ENCODE assay signal across 10 mouse cellular contexts in the genomic region with DNA sequence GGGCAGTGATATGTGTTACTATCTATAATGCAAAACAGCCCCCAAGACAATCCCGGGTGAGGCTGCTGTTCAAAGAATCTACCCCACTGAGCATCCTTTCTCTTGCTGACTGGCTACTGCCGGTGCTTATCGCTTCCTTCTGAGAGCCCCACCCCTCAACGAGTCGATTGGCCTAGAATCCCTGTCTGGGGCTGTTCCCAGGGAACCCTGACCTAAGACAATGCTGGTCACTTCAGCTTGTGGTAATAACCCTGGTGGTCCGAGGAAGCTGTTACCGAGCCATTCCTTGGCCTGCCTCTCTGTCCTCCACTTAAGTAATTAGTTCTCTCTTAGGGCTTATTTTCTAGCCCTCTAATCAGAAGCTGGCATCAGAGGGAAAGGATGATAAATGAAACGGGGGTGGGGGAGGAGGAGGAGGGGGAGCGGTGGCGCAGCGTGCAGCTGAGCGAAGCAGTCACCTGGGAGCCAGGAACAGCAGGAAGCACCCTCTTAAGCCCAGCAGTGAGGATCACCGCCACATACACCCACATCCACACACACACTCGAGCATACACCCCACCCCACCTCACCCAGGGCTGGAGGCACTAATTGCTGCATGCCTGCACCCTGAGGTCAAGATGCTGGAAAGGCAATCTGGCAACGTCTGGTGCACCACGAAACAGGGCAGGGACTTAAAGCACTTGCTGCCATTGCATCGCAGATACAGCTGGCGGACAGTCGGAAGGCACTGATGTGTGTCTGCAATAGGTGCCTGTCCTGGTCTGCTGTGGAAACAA.
A peak's percentile ranks its signal among the peaks of the same experiment; 100 is the strongest.
DNase-seq lines count a peak whose midpoint lies in the region; ATAC-seq and TF ChIP-seq lines count a peak whose summit lies in the region.
"Had no signal": no experiment of that assay in that cellular context is flagged by ENCODE, and none has a peak within 500 bp of the region (broad histone marks: within the 10 kb centered on the region; RNA-seq: fewer than 3 reads in every experiment).

No protein-coding gene starts in this region.

- H3K9ac ChIP-seq in intestine, embryonic 14.5 days (ENCODE audit: low read length), result no peak overlapping the region

- peak overlapping the region; percentile 33 for H3K4me2 ChIP-seq in intestine, embryonic 14.5 days (ENCODE audit: low read length)

- H3K9me3 ChIP-seq in intestine, embryonic 14.5 days (ENCODE audit: control insufficient read depth, low read length), result no peaks in the 10 kb centered on the region

- no peak overlapping the region for H3K27ac ChIP-seq in thymus, adult 2 months (ENCODE audit: control insufficient read depth, insufficient read depth, low read length)
- no peak overlapping the region for H3K27ac ChIP-seq in intestine, embryonic 14.5 days (ENCODE audit: low read depth)
- H3K27ac ChIP-seq: macrophage had no signal

- no peaks in the 10 kb centered on the region for H3K36me3 ChIP-seq in thymus, adult 2 months (ENCODE audit: control insufficient read depth, insufficient read depth, low read length)
- H3K36me3 ChIP-seq in intestine, embryonic 14.5 days (ENCODE audit: control insufficient read depth, insufficient read depth, low read length), result no peaks in the 10 kb centered on the region

- peaks cover 11% of the 10 kb centered on the region for H3K4me1 ChIP-seq in thymus, adult 2 months (replicated peaks; ENCODE audit: control insufficient read depth, insufficient read depth, low read length)
- H3K4me1 ChIP-seq in intestine, embryonic 14.5 days (replicated peaks; ENCODE audit: control insufficient read depth, insufficient read depth, low read length), result no peaks in the 10 kb centered on the region

- no peak for TF ChIP-seq CTCF in thymus, adult 2 months (IDR thresholded peaks at IDR 0.05; ENCODE audit: borderline replicate concordance, control insufficient read depth, extremely low read depth, insufficient read depth, low read length, poor library complexity)

- 29% methylated on average over 14 of the region's 19 CpGs for WGBS in thymus, adult 2 months
- 3% methylated on average over 19 of the region's 19 CpGs for WGBS in intestine, embryonic 14.5 days

- no peak for ATAC-seq in intestine, embryonic 14.5 days (replicated peaks; ENCODE audit: low FRiP score, low TSS enrichment, low read depth)

- no peak overlapping the region for H3K4me3 ChIP-seq in thymus, adult 2 months (ENCODE audit: control insufficient read depth, insufficient read depth, low read length)
- H3K4me3 ChIP-seq in intestine, embryonic 14.5 days (ENCODE audit: low read depth, low read length), result peak overlapping the region; percentile 2; the same call in 1 of the 2 replicates

- DNase-seq in frontal cortex, postnatal 36 days (ENCODE audit: low spot score in 2 of 2), result peak; percentile 6 to 17
- no peak for DNase-seq in frontal cortex, postnatal 10 days (ENCODE audit: low spot score in 2 of 2)
- DNase-seq in thymus, postnatal 0 days (ENCODE audit: low spot score), result peak; percentile 16
- no peak for DNase-seq in thymus, adult 2 months
- no peak for DNase-seq in intestine, embryonic 14.5 days (ENCODE audit: low spot score)
- DNase-seq in retina, postnatal 7 days (ENCODE audit: low read depth, low spot score), result peak; percentile 13
- DNase-seq in urinary bladder, postnatal 14 days (ENCODE audit: low spot score), result no peak
- DNase-seq in layer of hippocampus, postnatal 10 days (ENCODE audit: low spot score in 2 of 2), result no peak

- no peaks in the 10 kb centered on the region for H3K27me3 ChIP-seq in thymus, adult 2 months (ENCODE audit: control insufficient read depth, insufficient read depth, low read length)
- H3K27me3 ChIP-seq in intestine, embryonic 14.5 days (replicated peaks; ENCODE audit: control insufficient read depth, insufficient read depth, low read length), result peaks cover 6% of the 10 kb centered on the region; the same call in 1 of the 2 replicates
- H3K27me3 ChIP-seq: CH12.LX had no signal

- TF ChIP-seq POLR2A in thymus, adult 2 months (IDR thresholded peaks at IDR 0.05; ENCODE audit: control insufficient read depth, extremely low read depth, insufficient read depth, low read length, poor library complexity), result no peak

Comparison
In these comparisons a context has a peak if more than half of its experiments do, and no peak if none do; other contexts are left out.
1. DNase-seq: peak in frontal cortex, postnatal 36 days (2 of 2), thymus, postnatal 0 days (single experiment) and retina, postnatal 7 days (single experiment); none in frontal cortex, postnatal 10 days (0 of 2), thymus, adult 2 months (single experiment), intestine, embryonic 14.5 days (single experiment), urinary bladder, postnatal 14 days (single experiment) and layer of hippocampus, postnatal 10 days (0 of 2).